Mouse (Mus musculus): Measurements from ENCODE around the gene Sdc3.

Gene Sdc3

GRCm38 (mm10) chr4:130874601-130875000 is 82.3 kb downstream of the Sdc3 start:
- DNase-seq (ENCODE audit: extremely low read depth, low read depth): peak; percentile 26

Measured in MEL-GATA-1-ER (cell line).